Mouse (Mus musculus) kidney, postnatal 36 days (tissue): ENCODE measurements around the gene Rora.
A peak's percentile ranks its signal among the peaks of the same experiment; 100 is the strongest.

Experiments
- DNase-seq, 2 experiments: peaks; one replicate each; pipeline ENCODE4 v3.0.0; 2021 to 2022; ENCODE audit warnings: mixed read lengths in 2 of 2

Gene Rora

DNA sequence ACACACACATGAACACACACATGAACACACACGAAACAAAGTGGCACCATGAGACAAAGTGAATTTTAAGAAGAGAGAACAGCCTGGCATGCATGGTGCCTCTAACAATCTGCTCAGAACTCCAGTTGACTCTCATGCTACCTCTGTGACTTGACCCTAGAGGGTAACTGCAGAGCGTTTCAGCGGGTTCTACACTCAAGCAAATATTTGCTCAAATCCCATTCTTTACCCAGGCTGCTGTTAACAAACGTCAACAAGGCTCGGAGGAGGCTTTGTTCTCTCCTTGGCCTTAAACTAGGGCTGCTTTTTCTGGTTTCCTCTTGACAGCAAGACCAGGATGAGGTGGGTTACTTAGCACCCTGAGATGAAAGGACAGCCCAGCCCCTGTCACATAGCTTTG is 305.3 kb downstream of the Rora start:
- DNase-seq = no peak

GRCm38 (mm10) chr9:68963898-68964297 is 310.3 kb downstream of the Rora start:
- no peak for DNase-seq

DNA sequence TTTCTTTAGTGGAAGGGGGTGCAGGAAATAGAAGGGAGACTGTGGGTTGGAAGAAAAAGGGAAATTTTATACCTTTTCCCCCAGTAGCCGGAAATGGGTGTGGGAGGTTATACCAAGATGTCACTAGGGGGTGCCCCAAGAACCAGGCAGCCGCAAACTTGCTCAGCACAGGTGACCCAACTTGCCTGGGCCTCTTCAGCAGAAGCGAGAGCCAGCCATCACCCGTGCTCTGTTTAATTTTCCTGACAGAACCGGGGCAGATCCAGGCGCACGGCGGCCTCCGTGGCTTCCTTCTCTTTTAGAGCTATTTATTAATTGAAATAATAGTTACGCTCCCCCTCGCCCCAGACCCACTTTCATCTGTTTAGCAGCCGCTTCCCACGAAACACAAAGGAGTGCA is 313.0 kb downstream of the Rora start:
- DNase-seq = peak; percentile 28 to 54

DNA sequence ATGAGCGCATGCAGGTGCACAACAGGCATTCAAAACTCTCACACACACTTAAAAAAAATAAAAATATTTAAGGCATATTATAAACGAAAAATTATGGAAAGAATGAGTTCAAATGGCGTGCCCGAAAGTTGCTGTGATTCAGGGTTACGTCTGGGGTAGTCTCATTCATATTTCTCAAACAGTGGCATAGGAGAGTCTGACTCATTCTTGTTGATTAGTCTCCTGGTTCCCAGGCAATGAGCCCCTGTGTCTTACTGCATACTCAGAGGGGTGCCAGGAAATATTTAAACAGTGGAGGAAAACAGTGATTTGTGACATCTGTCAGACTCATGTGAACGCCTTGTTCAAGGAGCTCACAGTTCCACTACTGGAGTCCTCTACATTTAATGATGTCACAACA is 316.5 kb downstream of the Rora start:
- no peak for DNase-seq

GRCm38 (mm10) chr9:68972277-68972676 is 318.7 kb downstream of the Rora start:
- no peak for DNase-seq

- no peak for DNase-seq
Observed at GRCm38 (mm10) chr9:68974517-68974916, 320.9 kb downstream of the Rora start.

- DNase-seq = no peak
Observed at GRCm38 (mm10) chr9:68976136-68976535, 322.6 kb downstream of the Rora start.

DNA sequence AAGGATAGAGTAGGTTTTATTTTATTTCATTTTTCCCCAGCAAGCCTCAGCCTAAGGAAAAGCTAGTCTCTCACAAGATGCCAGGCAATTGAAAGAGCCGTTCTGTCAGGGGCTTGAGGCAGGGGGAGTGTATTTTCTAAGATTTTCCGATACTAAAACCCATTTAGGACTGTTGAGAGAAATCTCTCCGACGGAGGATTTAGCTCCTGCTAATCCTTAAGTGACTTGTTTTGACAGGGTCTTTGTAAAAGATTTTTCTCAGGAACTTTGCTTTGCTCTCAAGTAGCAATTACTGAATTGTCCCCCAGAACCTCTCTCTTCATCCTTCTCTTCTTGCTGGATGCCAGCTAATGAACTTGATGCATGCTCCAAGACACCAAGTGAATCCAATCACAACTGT is 323.3 kb downstream of the Rora start:
- DNase-seq = no peak

GRCm38 (mm10) chr9:68978656-68979055 is 325.1 kb downstream of the Rora start:
- no peak for DNase-seq

GRCm38 (mm10) chr9:68980041-68980440 is 326.5 kb downstream of the Rora start:
- DNase-seq = no peak

- no peak for DNase-seq
Observed at GRCm38 (mm10) chr9:68985046-68985445, 331.5 kb downstream of the Rora start.

DNA sequence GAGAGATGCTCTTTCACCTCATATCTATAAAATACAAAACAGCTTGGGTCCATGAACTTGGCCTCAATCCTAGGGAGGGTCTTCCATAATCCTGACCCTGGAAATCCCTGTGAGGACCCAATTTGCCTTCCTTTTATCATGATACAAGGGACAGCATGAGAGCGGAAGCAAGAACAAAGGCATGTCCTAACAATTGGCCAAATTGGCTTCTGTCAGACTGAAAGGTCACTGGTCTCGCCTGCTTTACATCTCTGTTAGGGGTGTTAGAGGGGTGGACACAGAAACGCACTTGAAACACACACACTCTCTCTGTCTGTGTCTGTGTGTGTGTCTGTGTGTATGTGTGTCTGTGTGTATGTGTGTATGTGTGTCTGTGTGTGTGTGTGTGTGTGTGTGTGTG is 332.2 kb downstream of the Rora start:
- DNase-seq = no peak

DNA sequence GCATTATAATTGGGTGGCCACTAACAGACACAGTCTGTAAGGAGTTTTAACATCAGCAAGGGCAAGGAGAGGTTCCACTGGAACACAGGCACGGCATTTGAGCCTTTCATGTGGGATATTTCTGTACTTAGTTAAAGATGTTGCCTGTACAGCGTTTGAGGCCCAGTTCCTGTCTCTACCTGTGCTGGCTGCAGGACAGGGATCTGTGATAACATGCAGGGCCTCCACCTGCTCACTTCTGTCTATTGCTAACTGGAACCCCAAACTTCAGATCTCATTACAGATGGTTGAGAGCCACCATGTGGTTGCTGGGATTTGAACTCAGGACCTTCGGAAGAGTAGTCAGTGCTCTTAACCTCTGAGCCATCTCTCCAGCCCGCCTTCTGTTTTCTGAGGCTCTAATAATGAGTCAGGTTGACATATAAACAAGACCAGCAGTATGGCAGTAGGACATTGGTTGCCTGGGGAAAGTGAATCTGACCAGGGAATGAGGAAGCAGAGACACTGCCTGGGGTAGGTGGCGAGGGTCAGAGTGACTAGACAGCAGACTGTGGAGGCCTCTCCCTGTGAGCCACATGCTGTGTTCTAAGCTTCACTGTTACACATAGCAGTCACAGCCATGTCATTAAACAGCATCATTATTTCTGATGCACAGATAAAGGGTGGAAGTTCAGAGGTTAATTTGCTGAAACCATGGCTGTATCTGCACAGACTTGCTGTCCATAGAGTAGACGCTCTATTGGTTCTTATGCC is 333.9 kb downstream of the Rora start:
- DNase-seq = no peak

- DNase-seq = no peak
Observed at GRCm38 (mm10) chr9:68988162-68988911, 334.8 kb downstream of the Rora start.

DNA sequence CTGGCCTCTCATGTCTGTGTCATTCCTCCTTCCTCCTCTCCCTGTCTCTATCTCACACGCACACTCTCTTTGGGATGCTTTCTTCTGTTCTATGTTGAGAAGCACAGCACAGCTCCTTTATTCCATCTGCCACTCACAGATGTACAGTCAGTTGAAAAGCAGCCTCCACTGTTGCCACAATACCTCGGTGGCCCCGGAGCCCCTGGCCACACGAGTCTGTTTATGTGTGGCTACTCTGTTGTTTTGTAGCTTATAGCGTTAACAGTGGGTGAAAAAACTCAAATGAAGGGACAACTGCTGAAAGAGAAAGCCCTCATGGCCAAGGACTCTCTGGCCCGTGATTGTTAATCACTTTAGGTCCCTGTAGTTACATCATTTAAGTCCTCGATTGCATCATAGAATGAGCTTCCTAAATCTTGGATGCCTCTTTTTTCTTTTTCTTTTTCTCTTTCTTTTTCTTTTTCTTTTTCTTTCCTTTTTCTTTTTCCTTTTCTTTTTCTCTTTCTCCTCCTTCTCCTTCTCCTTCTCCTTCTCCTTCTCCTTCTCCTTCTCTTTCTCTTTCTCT is 336.4 kb downstream of the Rora start:
- DNase-seq = no peak

DNA sequence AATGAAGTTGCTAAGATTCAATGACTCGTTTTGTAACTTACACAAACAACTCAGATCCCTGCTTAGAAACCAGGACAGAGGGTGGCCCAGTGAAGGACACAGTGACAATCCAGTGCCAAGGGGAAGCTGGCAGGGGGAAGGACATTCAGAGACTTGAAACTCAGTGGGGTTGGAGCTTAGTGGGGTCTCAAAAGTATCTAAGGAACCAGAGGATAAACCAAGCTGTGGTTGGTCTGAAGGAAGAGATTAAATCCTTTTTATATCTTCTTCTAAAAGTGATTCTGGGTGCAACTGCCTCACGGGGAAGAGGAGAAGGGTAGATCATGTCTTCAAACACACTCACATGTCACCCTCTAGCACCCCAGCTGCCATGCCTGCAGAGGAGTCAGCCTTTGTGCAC is 340.3 kb downstream of the Rora start:
- DNase-seq = no peak

DNA sequence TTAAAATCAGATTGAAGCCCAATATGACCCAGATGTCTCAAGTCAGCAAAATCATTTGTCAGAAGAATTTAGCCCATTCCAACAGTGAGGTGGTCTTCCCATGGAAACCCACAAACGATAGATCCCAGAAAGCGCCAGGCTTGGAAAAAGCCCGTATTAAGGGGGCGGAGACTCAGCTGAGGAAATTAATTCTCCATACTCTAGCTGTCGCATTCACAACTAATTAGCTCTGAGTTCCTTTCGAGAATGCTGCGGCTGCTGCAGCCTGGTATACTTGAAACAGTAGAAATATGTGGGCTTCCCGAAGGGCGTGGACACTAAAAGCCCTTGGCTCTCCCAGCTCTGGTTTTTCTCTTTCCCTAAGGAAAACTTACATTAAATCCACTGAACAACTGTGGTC is 345.4 kb downstream of the Rora start:
- DNase-seq = no peak

GRCm38 (mm10) chr9:69004514-69004913 is 350.9 kb downstream of the Rora start:
- no peak for DNase-seq

DNA sequence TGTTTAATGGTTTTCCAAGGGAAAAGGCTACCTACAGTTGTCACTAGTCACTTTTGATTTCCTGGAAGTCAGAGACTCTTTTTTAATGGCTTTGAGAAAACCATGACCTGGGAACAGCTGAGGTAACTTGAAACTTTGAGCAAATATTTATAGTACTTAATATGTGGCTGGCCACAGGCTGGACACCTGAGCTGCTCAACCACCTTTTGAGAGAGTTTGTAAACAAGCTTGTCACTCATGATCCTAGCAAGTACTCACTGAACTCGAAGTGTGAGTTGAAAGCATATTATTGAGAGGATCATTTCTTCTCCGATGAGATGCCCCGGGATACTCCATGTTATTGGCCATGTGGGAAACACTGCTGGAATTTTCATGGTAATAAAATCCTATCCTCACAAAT is 353.1 kb downstream of the Rora start:
- DNase-seq = no peak

DNA sequence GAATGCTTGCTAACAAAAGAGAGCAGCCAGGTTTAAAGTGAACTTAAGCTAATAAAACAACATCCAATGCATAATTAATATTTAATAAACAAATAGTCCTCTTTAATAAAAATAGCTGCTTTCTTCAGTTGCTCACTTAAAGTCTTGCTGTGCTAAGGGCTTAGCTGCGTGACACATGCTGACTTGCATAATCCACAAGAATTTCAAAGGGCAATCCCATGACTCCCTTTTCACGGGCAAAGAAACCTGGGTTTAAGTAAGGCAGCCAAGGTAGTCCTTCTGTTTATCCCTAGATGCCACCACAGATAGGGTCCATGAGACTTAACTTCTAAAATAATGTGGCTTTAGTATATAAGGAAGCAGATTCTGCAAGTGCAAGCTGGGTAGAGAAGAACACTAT is 355.1 kb downstream of the Rora start:
- peak; percentile 13 to 54 for DNase-seq

GRCm38 (mm10) chr9:69010886-69011285 is 357.3 kb downstream of the Rora start:
- peak; percentile 48 to 60 for DNase-seq

DNA sequence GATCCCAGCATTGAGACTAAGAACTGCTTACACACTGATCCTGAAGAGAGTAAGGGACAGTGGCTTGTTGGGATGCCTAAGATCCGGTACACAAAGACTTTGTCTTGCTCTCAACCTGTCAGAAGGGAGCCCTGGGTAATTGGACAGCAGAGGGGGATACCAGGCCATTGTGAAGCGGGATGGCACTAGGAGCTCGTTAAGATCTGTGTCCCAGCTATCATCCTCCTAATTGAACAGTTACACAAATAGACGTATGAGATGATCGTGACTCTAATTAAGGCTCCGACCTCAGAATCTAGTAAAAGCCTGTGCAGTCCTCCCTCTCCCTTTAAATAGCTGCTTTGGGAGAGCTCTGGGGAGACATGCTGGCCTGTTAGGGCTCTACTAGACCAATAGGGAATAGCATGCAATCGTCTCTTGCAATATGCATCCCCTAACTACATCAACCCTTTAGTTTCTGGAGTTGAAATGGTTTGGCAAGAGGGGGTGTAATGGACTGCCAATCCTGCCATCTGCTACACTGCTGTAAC is 359.7 kb downstream of the Rora start:
- no peak for DNase-seq

DNA sequence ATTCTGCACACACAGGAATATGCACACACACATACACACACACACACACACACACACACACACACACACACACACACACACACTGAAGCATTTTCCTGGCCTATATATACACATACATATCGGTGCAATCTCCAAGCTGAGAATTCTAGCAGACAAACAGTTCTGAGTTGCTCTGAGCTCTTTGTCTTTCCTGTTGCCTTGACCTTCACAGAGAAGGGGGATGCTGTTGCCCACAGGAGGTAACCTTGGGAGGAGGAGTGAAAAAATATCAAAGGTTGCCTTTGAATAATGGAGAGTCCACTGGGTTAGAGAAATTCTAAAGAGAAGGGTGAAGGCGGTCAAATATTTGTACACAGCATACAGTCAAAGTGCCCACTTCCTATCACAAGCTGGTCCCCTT is 360.6 kb downstream of the Rora start:
- DNase-seq = no peak

GRCm38 (mm10) chr9:69020381-69020780 is 366.8 kb downstream of the Rora start:
- no peak for DNase-seq
